Mouse (Mus musculus) neural tube, embryonic 12.5 days (tissue): ENCODE results near the gene Btn2a2. TPM values are rescaled to one million over a fixed set of nuclear protein-coding genes. Genes with fewer than 3 reads are reported as not detected.

Experiments used
- ATAC-seq: fragments of 200-750 bp; cut with Nextera tagmentation; 2 replicates; pipeline ENCODE4 v1.8.0; 2017; ENCODE audit warnings: low read depth, mild to moderate bottlenecking, moderate TSS enrichment, moderate library complexity; ENCODE audit not compliant: low FRiP score
- H3K27ac ChIP-seq: fragments of 300-500 bp; sonication (generic); 2 replicates; pipeline ENCODE4 v1.5.1; 2016
- H3K27me3 ChIP-seq: fragments of 300-500 bp; sonication (generic); replicated peaks from 2 replicates; pipeline ENCODE4 v1.6.1; 2016; ENCODE audit warnings: mild to moderate bottlenecking
- H3K36me3 ChIP-seq: fragments of 300-500 bp; sonication (generic); 2 replicates; pipeline ENCODE4 v1.6.1; 2016; ENCODE audit warnings: mild to moderate bottlenecking
- H3K4me1 ChIP-seq: fragments of 300-500 bp; sonication (generic); 2 replicates; pipeline ENCODE4 v1.6.1; 2016
- H3K4me2 ChIP-seq: fragments of 300-500 bp; sonication (generic); replicated peaks from 2 replicates; pipeline ENCODE4 v1.6.1; 2016; ENCODE audit warnings: mild to moderate bottlenecking
- H3K4me3 ChIP-seq: fragments of 300-500 bp; sonication (generic); 2 replicates; pipeline ENCODE4 v1.5.1; 2016
- H3K9ac ChIP-seq: fragments of 300-500 bp; sonication (generic); 2 replicates; pipeline ENCODE4 v1.6.1; 2016; ENCODE audit warnings: mild to moderate bottlenecking
- H3K9me3 ChIP-seq: fragments of 300-500 bp; sonication (generic); 2 replicates; pipeline ENCODE4 v1.6.1; 2016; ENCODE audit warnings: mild to moderate bottlenecking
- WGBS: fragments of 180-500 bp; shearing (Covaris S2); methylation state at CpG from one replicate; pipeline ENCODE4 v1.1.7; 2016; 5-methylcytosine and 5-hydroxymethylcytosine counted together
- polyA plus RNA-seq: library from polyadenylated mRNA; unstranded; fragments of >200 nt; fragmentation: Nextera tagmentation; extraction: Ambion mirVana; gene quantifications from 2 replicates; pipeline ENCODE4 v1.2.1, GENCODE M21; 2016

Gene Btn2a2
- polyA plus RNA-seq, 1 experiment from 2014 or later, result 0.23 TPM

DNA sequence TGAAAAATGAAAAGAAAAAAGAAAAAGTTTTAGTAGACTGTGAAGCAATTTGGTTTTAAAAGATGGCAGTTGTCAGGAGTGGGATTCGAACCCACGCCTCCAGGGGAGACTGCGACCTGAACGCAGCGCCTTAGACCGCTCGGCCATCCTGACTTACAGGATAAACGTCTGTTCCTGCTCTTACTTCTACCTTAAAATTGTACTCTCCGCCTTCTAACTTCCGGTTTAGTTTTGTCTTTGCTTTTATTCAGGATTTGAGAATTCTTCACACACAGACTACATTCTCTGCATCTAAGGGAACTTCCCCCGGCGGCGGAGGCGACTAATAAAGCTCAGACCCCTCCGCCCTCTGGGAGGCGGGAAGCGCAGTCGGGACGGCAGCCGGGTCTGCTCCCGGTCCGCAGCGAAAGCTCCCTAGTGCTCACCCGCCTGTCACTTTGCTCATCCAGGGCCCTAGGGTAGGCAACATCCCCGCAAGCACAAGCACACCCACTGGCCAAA lies 35.2 kb downstream of the Btn2a2 start:
- peak overlapping the region; percentile 53 for H3K4me3 ChIP-seq

GRCm38 (mm10) chr13:23450398-23450797 lies 38.3 kb downstream of the Btn2a2 start:
- no peak overlapping the region for H3K27ac ChIP-seq
- peak overlapping the region; percentile 52 for H3K9ac ChIP-seq
- H3K27me3 ChIP-seq, result no peaks in the 10 kb centered on the region
- no peaks in the 10 kb centered on the region for H3K36me3 ChIP-seq
- WGBS, result under 1% methylated on average over 15 of the region's 15 CpGs
- no peak for ATAC-seq
- peaks cover 3% of the 10 kb centered on the region; the same call in 1 of the 2 replicates for H3K4me1 ChIP-seq
- no peaks in the 10 kb centered on the region for H3K9me3 ChIP-seq
- H3K4me2 ChIP-seq, result peak overlapping the region; percentile 68
- peak overlapping the region; percentile 47 for H3K4me3 ChIP-seq

More for the DNA sequence above, 35.2 kb downstream of the Btn2a2 start:
- Histone ChIP-seq H3K36me3 (no peaks in the 10 kb centered on the region), H3K4me2 (peak overlapping the region; percentile 55), H3K9ac (peak overlapping the region; percentile 53), H3K9me3 (no peaks in the 10 kb centered on the region), H3K27me3 (no peaks in the 10 kb centered on the region), H3K4me1 (peaks cover 3% of the 10 kb centered on the region; the same call in 1 of the 2 replicates), H3K27ac (peak overlapping the region; percentile 33; the same call in 1 of the 2 replicates)
- WGBS, result 1% methylated on average over 25 of the region's 25 CpGs
- ATAC-seq, result peak; percentile 81

DNA sequence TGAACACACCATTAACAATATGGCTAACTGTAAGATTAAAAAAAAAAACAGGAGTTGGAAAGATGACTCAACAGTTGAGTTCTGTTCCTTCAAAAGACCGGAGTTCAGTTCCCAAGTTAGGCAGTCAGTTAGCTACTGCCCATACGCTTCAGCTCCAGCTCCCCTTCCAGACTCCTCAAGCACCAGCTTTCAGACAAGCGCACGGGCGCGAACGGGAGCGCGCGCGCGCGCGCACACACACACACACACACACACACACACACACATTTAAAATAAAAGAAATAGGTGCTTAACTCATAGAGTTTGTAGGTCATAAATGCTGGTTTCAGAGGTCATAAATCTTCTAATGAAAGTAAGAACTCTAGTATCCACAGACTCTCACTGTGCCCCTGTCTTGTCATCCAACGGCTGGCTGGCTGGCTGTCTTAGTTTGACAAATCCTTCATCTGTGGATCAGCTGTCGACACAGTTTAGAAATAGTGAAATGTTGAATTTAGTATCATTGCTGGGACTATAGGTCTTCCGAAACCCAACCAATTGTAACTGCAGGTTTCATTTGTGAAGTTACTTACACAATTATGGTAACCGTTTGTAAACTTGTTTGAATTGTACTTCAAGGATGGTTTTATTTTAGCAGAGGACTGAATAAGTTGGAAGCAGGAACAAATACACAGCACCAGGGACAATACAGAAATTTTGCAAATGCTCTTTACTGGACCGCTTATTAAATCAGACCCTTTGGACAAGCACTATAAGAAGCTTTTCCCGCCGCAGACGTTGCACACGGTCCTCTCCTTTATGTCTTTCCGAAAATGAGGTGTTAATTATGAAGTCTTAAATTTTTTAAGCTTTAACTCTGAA lies 39.2 kb downstream of the Btn2a2 start:
- Histone ChIP-seq H3K27me3 (no peaks in the 10 kb centered on the region), H3K4me3 (peak overlapping the region; percentile 47), H3K9ac (peak overlapping the region; percentile 52), H3K27ac (no peak overlapping the region), H3K36me3 (no peaks in the 10 kb centered on the region), H3K9me3 (no peaks in the 10 kb centered on the region), H3K4me1 (peaks cover 7% of the 10 kb centered on the region), H3K4me2 (peak overlapping the region; percentile 68)
- no peak for ATAC-seq
- under 1% methylated on average over 24 of the region's 24 CpGs for WGBS

DNA sequence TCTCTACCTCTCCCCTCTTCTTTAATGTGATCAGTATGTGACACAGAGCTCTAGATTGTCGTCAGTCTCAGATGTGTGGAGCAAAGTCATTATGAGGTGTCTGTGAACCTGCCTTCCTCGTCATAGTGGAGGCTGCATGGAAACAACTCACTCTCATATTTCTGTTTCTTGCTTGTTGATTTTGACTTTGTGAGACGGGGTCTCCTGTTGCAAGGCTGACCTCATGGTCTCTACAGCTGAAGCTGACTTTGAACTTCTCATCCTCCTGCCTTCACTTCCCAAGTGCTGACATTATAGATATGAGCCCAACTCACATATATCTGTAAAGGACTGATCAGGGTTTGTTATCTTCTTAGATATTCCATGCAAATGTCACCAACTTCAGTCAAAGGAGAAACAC lies 39.9 kb downstream of the Btn2a2 start:
- Histone ChIP-seq H3K36me3 (no peaks in the 10 kb centered on the region), H3K4me1 (peaks cover 10% of the 10 kb centered on the region), H3K4me2 (peak overlapping the region; percentile 68), H3K27ac (no peak overlapping the region), H3K4me3 (peak overlapping the region; percentile 47; the same call in 1 of the 2 replicates), H3K9ac (no peak overlapping the region), H3K27me3 (no peaks in the 10 kb centered on the region), H3K9me3 (no peaks in the 10 kb centered on the region)
- 52% methylated on average over 3 of the region's 3 CpGs for WGBS
- no peak for ATAC-seq

DNA sequence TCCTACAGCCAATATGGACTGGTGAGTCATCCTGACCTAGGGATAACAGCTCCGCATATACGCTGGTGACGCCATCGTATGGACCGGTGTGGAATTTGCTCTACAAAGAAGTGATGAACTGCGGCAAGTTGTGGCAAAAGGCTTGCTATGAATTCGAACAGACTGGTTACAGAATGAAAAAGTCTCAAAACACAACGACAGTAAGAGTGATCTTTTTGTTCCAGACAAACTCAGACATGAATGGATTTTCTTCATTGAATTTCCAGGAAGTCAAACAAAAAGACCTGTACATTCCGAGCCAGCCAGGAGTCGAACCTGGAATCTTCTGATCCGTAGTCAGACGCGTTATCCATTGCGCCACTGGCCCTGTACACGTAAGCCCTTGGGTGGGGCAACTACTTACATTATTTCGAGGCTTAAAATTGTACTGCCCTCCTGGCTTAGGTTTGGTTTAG lies 42.1 kb downstream of the Btn2a2 start:
- H3K27ac ChIP-seq, result no peak overlapping the region

GRCm38 (mm10) chr13:23445561-23446320 lies 42.9 kb downstream of the Btn2a2 start:
- WGBS, result under 1% methylated on average over 55 of the region's 55 CpGs
- Histone ChIP-seq H3K27me3 (no peaks in the 10 kb centered on the region), H3K9ac (peak overlapping the region; percentile 81), H3K4me2 (peak overlapping the region; percentile 70), H3K27ac (peak overlapping the region; percentile 94), H3K36me3 (no peaks in the 10 kb centered on the region), H3K4me3 (peak overlapping the region; percentile 56), H3K9me3 (no peaks in the 10 kb centered on the region), H3K4me1 (peaks cover 10% of the 10 kb centered on the region)
- peak; percentile 94 for ATAC-seq

More for the DNA sequence above, 42.1 kb downstream of the Btn2a2 start:
- Histone ChIP-seq H3K9me3 (no peaks in the 10 kb centered on the region), H3K27me3 (no peaks in the 10 kb centered on the region), H3K4me3 (peak overlapping the region; percentile 56), H3K4me2 (peak overlapping the region; percentile 70), H3K4me1 (peaks cover 10% of the 10 kb centered on the region), H3K9ac (peak overlapping the region; percentile 46; the same call in 1 of the 2 replicates), H3K36me3 (no peaks in the 10 kb centered on the region)
- under 1% methylated on average over 16 of the region's 16 CpGs for WGBS
- peak; percentile 80 for ATAC-seq

DNA sequence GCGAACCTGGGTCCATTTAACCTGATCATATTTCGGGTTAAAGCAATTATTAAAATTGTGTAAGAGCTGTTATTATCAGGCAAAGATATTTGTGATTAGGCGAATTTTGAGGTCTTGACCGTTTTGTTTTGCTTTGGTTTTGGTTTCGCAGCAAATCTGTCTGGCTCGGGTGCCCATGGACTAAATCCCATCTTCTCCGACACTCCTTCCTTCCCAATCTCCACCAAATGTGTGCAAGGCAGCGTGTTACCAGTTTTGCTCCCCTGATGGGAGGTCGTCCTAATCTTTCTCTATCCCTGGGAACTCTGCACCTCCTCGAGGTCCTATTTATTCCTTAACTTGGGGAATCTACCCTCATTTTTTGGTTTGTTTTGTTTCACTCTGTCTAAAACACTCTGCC lies 43.5 kb downstream of the Btn2a2 start:
- Histone ChIP-seq H3K4me1 (peaks cover 10% of the 10 kb centered on the region), H3K27ac (peak overlapping the region; percentile 94), H3K27me3 (no peaks in the 10 kb centered on the region), H3K9ac (peak overlapping the region; percentile 81), H3K9me3 (no peaks in the 10 kb centered on the region), H3K36me3 (no peaks in the 10 kb centered on the region), H3K4me2 (peak overlapping the region; percentile 70), H3K4me3 (peak overlapping the region; percentile 56)
- 3% methylated on average over 10 of the region's 10 CpGs for WGBS
- ATAC-seq, result peak; percentile 9; the same call in 1 of the 2 replicates

GRCm38 (mm10) chr13:23444451-23444850 lies 44.2 kb downstream of the Btn2a2 start:
- Histone ChIP-seq H3K4me3 (no peak overlapping the region), H3K9me3 (no peaks in the 10 kb centered on the region), H3K9ac (no peak overlapping the region), H3K4me2 (peak overlapping the region; percentile 70), H3K27ac (no peak overlapping the region), H3K27me3 (no peaks in the 10 kb centered on the region), H3K36me3 (no peaks in the 10 kb centered on the region), H3K4me1 (peaks cover 10% of the 10 kb centered on the region)
- 62% methylated on average over 5 of the region's 5 CpGs for WGBS
- no peak for ATAC-seq

GRCm38 (mm10) chr13:23439901-23440300 lies 48.8 kb downstream of the Btn2a2 start:
- WGBS, result 71% methylated on average over 10 of the region's 10 CpGs
- Histone ChIP-seq H3K27me3 (no peaks in the 10 kb centered on the region), H3K27ac (no peak overlapping the region), H3K4me1 (peaks cover 13% of the 10 kb centered on the region), H3K36me3 (no peaks in the 10 kb centered on the region), H3K4me3 (no peak overlapping the region), H3K4me2 (no peak overlapping the region), H3K9me3 (no peaks in the 10 kb centered on the region), H3K9ac (no peak overlapping the region)
- no peak for ATAC-seq

DNA sequence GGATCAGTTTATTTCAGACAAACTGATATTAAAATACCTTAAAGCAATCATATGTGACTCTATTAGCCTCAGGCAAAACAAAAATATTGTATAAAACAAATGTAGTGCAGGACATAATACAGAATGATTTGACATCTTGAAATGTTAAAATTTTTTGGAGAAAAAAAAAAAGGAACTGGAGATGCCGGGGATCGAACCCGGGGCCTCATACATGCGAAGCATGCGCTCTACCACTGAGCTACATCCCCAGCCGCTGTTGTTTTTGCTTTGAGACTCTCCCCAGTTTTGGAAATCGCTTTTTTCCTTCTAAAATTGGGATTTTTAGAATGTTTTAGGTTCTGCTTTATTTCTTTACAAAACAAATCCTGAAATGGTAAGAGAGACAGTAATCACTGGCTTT lies 50.1 kb downstream of the Btn2a2 start:
- H3K27ac ChIP-seq, result no peak overlapping the region
- H3K9me3 ChIP-seq, result no peaks in the 10 kb centered on the region
- WGBS, result under 1% methylated on average over 7 of the region's 7 CpGs
- H3K9ac ChIP-seq, result no peak overlapping the region
- H3K4me2 ChIP-seq, result peak overlapping the region; percentile 71
- no peaks in the 10 kb centered on the region for H3K36me3 ChIP-seq
- H3K27me3 ChIP-seq, result no peaks in the 10 kb centered on the region
- peaks cover 6% of the 10 kb centered on the region; the same call in 1 of the 2 replicates for H3K4me1 ChIP-seq
- peak; percentile 57; the same call in 1 of the 2 replicates for ATAC-seq
- H3K4me3 ChIP-seq, result peak overlapping the region; percentile 24

- ATAC-seq, result peak; percentile 88
- WGBS, result under 1% methylated on average over 17 of the region's 17 CpGs
- Histone ChIP-seq H3K9me3 (no peaks in the 10 kb centered on the region), H3K27me3 (no peaks in the 10 kb centered on the region), H3K36me3 (no peaks in the 10 kb centered on the region), H3K4me3 (peak overlapping the region; percentile 51), H3K9ac (peak overlapping the region; percentile 54), H3K27ac (no peak overlapping the region), H3K4me1 (peaks cover 6% of the 10 kb centered on the region; the same call in 1 of the 2 replicates), H3K4me2 (peak overlapping the region; percentile 71)
These were observed 50.7 kb downstream of the Btn2a2 start for GRCm38 (mm10) chr13:23437908-23438307.
